Mouse (Mus musculus): ENCODE measurements at regions not wholly inside any gene's neighbourhood (a gene's known extent, or its start where the extent isn't known, plus 50 kb on each side); places are given as distances from the start of the nearest gene placed in this dataset.

DNA sequence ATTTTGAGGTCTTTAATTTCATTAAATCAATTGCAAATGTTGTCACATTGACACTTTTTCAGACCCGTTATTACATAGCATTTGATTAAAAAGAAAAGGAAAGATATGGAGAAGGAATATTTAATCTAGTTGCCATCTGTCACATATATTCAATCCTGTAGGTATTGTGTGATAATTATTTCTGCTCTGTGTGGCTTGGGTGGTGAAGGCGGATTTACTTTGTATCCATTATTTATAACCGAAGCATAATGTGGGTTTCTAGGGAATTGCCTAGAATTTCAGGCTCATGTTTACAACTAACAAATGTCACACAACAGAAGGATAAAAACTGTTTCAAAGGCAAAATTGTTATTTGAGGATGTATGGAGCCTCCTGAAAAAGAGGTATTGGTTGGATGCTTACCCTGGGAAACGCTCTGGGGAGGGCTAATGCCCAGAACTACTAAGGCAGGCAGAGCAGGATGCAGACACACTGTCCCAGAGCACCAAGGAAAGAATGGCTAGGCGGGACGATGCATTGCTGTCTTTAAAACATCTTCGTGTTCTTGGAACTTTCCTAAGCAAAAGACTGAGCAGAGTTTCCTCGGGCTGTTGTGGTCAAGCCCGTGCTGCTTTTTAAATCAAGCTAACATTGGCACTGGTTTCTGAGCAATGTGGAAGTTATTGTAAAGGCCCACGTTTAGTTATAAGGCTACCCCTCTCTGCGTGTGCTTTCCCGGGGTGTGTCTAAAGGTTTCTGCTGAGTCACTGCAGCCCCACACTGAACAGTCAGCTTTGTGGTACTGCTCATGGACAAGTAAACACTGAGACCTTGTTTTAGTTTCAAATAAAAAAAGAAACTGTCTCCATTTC, 105.8 kb upstream of the Sgk1 start:
- DNase-seq (ENCODE audit: low spot score in 2 of 2): no peak

DNA sequence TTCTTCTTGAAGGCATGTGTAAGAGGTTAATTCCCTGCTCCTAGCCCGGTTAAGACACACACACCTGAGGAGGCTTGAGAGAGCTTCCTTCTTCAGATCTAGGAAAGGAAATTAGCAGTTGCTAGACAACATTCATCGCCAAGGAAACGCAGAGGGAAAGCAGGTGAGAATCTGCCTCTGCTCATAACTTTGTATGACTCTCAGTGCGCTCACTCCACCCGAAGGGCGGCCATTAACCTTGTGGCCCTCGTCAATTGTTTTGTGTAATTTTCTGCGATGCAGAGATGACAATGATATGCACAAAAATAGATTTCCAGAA, 105.3 kb upstream of the Sgk1 start:
- DNase-seq (ENCODE audit: low spot score in 2 of 2): no peak

DNA sequence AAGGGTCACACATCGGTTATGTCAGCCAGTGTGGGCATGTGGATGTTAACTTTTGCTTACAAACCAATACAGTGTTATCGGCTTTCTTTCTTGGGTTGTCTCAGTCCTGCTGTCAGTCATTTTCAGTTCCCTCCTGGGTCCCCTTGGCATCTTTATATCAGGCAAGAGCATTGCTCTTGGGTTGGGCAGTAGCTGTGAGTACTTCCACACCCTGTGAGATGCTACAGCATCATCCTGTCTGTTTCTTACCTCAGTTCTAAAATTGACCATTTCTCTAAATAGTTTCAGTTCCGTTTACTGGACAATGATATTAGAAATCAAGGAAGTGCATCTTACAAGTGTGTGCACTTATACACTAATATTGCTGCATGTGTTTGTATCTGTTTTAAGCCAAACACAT, 104.9 kb upstream of the Sgk1 start:
- DNase-seq (ENCODE audit: low spot score in 2 of 2): no peak

DNA sequence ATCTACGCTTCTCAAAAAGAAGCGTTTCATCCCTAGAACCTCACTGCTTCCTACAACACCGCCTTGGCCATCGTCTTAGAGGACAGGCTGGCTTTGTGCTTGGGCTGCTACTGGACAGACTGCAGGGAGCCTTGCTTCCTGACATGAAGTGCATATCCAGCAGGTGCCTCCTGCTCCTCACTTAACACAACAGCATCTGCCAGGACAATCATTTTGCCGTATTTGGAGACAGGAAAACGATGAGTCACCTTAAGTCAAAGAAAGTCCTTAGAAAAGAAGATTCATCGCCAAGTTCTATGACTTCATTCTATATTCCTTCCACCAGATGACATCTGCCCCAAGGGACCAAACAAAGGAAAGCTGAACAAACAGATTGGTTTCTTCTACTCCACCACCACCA, 98.5 kb upstream of the Sgk1 start:
- DNase-seq (ENCODE audit: low spot score in 2 of 2): no peak

DNA sequence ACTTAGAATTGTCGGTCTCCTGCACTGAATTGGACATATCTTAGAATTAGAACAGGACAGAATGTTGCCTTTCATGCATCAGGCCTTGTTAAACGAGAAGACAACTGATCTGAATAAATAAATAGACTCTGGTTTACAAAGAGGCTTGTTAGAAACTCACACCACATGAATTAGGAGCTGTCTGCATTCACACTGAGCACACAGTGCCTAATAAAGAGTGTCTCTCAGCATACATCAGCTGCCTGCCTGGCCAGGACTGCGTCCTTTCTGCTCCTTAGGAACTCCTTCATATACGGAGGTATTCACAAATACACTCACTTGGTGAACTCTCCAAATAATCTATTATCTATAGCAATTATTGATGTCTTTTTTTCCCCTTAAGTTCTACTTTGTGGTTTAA, 96.9 kb upstream of the Sgk1 start:
- DNase-seq (ENCODE audit: low spot score in 2 of 2): no peak

DNA sequence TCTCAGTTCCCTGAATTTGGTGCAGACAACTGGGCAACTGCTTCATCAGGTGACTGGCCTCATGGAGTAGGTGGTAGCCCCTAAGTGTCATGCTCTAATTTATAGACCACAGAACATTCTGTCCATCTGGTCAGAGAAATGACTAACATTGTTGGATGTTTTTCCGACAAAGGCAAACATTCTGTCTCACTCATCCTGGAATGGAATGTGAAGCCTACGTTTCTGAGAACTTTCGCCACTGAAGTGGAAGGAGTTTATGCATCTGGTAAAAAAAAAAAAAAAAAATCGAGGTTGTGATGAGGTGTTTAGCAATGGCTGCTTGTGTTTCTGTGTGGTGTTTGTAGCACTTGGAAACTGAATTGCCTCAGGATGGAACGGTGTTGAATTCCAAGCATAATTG, 96.2 kb upstream of the Sgk1 start:
- no peak for DNase-seq (ENCODE audit: low spot score in 2 of 2)

DNA sequence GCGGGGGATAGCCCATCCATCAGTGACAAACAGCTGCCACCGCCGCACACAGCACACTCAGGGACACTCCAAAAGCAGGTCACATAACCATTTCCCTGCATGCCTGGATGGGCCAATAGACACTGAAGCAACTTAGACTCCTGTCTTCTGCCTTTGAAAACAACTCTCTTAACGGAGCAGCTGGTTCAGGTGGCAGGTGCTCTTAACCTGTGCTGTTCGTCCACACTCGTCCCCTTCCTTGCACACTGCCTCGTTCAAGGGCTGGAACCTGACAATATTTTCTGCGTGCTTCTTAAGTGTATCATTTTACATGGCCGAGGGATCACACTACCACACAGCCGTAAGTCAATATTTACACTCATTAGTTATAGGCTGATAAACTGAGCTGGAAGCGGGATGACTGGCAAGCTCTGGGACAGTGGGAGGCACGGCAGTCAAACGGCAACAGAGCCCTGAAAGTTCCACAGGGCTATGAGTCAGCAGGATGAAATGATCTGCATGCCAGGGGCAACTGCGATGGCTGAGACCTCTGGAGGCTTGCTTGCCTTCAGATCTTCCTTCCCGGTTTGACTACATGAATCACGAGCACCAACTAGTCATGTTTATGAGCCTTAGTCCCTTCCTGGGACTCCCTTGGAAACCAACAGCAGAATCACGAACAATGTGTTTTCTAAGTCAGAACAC, 92.0 kb upstream of the Sgk1 start:
- DNase-seq (ENCODE audit: low spot score in 2 of 2): no peak

DNA sequence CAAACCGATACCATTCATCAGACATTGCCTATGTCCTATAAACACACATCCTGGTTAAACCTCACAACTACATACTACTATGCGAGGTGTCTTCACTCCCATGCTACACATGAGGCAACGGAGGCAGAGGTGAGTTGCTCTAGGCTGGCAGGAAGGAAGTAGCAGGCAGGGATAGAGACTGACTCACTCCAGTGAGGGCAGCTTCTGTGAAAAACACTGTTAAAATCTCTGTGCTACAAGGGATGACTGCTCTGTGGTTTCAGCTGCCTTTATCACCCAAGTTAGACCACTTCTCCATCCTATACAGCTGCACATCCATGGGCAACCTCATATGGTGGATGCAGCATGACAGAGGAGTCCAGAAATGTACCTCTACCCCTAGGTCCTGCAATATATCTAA, 91.0 kb upstream of the Sgk1 start:
- no peak for DNase-seq (ENCODE audit: low spot score in 2 of 2)

DNA sequence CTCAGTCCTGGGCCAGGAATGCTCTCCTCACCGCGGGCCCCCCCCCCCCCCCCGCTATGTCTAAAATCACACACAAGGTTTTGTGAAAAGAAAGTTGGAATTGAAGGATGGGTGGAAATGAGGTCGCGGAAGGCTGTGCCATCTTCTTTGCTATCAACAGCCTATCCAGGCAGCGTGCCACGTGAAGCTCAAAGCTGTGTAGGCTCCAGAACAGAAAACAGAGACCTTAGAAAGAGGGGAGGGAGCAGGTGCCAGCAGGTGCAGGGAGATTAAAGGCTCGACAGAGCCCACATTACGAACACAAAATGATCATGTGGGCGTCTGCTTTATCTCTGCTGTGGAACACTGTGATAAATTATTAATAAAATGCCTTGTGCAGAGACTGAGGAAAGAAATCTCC, 89.6 kb upstream of the Sgk1 start:
- DNase-seq (ENCODE audit: low spot score in 2 of 2): no peak

DNA sequence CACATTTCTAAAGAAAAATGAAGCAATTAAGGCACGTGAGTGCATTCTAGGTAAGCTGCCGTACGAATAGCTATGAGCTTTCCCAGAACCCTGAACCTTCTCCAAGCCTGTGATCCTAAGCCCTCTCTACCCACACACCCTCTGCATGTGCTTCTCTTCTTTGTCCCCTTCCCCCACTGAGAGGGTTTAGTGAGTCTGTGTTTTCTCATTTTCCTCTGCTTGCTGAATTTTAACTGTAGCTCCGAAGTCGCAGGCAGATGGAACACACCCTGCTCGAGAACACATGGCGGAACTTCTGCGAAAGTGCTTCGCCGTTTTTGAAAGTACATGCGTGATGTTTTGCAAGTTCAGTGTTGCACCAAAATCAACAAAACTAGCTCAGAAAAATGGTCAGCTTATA, 88.3 kb upstream of the Sgk1 start:
- peak in 1 of 2 experiments; percentile 26 for DNase-seq (ENCODE audit: low spot score in 2 of 2)

DNA sequence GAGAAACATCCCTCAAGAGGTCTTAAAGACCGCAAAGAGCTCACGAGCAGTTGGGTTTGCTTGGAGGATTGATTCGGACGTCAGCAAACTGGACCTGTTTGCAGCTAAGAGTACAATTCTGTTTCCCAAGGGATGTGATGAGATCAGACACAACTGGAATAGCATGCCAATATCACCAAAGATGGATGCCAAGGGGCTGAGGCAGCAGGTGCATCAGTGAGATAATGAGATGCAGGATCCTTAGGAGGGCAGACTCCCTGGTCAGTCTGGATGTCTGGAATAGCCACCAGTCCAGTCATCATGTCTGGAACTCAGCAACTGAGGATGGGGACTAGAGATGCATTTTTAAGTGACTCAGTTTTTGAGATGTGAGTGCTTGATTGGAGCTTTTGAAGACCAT, 85.6 kb upstream of the Sgk1 start:
- DNase-seq (ENCODE audit: low spot score in 2 of 2): no peak

DNA sequence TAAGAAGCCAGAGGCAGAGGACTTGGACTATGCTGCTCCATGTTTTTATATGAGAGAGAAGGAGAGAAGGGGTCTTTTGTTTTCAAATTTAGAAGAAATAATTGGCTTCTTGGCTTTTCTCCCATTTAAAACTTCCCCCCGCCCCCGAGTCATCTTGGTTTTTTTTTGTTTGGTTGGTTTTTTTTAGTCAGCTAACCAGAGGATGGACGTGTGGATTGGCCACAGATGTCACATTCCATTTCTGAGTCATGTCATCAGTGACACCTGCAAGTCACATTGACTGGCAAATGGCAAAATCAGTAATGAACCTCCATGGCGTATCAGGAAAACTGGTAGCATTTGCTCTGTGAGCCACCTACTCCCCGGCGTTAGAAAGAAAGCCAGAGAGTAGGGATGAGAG, 83.9 kb upstream of the Sgk1 start:
- no peak for DNase-seq (ENCODE audit: low spot score in 2 of 2)

DNA sequence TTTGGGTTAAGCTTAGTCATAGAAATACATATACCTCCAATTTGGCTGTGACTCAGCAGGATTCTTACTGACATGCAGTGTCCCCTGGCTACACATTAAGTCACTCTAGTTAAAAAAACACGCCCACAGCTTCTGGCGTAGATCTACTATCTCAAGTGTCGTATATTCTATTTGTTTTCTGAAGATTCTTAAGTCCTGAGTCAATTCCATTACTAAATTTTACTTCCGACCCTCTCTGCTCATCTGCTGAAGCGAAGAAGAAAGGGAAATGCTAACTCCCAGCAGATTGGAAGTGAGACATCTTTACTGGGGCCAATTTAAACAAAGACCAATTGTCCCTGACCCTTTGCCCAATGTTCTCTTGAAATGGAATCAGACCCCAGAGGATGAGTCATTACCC, 80.4 kb upstream of the Sgk1 start:
- no peak for DNase-seq (ENCODE audit: low spot score in 2 of 2)

DNA sequence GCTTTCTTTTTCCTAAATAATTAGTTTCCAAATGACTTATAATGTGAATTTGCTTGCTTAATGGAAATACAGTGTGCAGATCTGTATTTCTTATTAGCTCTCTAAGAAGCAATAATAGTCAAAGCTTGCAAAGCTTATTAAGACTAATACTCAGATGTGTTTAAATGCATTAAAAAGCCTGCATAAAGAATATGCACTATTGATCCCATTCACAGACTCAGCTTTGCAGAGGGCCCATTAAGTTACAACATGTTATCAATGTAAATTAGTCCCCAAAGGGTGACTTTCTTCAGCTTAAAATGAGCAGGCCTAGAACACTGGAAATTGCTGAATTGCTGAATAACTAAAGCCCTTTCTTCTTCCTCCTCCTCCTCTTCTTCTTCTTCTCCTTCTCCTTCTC, 78.8 kb upstream of the Sgk1 start:
- no peak for DNase-seq (ENCODE audit: low spot score in 2 of 2)

DNA sequence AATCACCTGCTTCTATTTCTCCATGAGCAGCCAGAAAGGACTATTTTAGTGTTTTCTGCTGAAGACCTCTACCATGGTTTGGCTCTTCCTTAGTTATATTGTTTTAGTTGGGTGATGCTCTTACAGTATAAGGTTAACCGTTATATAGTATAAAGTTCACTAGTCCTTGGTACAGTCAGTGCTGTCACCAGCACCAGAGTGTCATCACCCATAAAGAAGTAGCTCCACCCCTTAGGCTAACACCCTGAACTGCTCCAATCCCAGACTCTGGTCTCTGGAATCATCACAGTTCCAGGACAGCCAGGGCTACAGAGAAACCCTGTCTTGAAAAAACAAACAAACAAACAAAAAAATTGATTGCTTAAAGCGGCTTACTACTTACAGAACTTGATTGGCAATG, 77.2 kb upstream of the Sgk1 start:
- no peak for DNase-seq (ENCODE audit: low spot score in 2 of 2)

DNA sequence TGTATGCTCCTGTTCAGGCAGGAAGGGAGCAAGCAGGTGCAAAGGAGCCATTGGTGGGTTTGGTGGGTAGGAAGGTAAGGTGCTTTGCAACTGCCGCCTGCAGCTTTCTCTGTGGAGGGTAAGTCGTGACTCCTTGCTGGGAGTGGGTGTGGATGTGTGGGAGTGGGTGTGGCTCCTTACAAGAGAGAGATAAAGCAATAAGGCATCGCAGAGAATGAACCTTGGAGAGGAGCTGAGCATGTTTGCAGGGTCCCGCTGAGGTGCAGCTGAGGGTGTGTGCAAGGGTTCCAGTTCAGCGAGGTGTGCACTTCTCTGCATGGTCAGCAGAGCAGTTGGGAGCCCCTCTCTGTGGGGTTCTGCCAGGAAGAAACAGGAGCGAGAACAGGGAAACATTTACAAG, 76.4 kb upstream of the Sgk1 start:
- DNase-seq (ENCODE audit: low spot score in 2 of 2): no peak

DNA sequence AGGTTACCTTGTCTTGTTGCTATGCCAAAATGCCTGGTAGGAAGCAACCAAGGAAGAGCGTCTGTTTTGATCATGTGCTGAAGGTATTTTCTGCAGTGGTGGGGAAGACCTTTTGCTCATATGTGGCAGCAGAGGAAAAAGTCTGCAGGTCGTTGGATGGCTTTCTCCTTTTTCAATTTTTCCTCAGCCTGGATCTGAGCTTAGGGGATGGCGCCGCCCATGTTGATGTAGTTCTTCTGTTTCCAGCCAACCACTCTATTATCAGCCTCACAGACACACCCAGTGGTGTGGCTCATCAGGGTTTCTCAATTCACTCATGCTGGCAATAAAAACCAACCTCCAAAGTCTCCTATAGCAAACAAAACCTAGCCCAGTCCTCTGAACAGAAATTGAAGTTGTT, 75.3 kb upstream of the Sgk1 start:
- DNase-seq (ENCODE audit: low spot score in 2 of 2): no peak

DNA sequence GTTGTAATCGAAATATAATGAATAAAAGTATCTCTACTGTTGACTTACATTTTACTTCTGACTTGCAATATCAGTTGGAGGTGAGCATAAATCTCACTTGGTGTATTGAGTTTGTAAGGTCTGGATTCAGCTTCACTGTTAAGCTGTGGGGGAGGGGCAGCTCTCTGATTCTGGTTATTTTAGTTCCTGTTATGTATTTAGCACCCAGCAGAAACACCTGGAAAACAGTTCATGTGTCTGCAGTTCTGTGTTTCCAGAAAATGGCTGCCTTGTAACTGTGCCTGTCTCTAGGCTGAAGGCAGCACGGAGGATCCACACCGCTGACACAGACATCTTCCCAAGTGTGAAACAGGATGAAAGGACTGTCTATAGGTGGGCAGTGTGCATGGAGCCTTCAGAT, 62.3 kb upstream of the Sgk1 start:
- DNase-seq (ENCODE audit: low spot score in 2 of 2): no peak

DNA sequence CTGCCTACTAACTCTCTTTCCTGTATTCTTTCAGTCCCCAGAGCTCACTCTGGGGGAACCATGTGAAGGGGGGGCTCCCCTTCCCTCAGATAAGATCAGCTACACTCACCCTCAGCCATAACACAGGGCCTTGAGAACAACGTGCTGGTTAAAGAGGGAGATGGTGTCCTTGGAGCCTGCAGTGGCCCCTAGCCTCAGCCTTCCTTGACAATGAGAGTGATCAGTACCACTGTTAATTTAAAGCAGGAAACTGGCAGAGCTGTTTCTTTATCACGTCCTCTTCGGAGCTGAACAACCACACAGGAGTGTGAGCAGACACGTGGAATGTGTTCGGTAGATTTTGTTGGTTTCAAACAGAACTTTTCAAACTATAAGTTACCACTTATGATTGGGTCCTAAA, 60.6 kb upstream of the Sgk1 start:
- DNase-seq (ENCODE audit: low spot score in 2 of 2): no peak

DNA sequence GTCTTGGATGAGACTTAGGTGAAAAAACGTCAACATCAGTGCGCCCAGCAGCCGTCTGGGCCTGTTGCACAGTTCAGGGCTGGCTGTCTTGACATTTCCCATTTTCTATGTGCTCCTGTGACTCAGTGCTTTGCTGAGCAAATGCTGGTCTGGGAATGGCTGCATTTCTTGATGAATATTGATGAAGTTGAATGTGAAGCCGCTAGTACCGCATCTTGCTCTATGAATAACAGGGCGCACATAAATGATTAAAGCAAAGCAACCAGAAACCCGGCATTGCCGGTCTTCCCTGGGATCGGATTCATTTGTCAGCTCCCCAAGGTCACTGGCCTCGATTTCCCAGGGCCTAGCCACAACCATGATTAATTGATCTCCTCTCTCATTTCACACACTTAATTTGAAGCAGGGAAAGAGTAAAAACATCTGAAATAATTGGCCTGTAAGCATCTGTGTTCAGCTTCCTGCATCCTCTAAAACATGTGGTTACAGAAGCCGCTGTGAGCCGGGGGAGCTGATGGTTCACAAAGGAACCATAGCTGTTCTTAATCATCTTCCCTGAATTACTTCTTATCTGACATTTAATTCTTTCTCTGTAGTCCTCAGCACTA, 57.5 kb upstream of the Sgk1 start:
- no peak for DNase-seq (ENCODE audit: low spot score in 2 of 2)

DNA sequence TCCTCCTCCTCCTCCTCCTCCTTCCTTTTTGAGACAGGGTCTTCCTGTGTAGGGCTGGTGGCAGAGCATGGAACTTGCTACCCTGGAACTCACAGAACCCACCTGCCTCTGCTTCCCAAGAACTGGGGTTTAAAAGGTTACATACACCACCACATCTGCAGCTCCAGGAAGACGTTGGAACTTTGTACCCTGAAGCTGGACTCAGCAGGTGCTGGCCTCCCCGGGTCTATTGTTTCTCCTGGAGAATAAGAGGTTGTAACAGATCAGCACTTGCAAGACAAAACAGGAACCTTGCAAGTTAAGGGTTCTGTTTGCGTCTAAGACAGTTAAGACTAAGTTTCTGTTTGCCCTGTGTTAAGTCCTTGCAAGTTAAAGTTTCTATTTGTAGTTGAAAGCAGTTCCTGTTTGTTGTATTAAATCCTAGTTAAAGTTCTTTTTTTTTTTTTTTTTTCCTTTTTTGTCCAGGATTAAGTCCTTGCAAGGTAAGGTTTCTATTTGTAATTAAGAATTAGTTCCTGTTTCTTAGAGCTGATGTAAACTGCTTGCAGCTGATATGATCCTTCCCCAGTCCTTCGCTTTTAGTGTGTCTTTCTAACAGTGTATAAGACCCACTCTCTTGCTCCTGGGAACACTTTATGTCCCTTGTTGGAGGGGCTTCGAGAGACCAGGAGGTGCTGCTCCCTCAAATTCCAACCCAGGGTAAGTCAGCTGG, 55.0 kb upstream of the Sgk1 start:
- DNase-seq (ENCODE audit: low spot score in 2 of 2): no peak

DNA sequence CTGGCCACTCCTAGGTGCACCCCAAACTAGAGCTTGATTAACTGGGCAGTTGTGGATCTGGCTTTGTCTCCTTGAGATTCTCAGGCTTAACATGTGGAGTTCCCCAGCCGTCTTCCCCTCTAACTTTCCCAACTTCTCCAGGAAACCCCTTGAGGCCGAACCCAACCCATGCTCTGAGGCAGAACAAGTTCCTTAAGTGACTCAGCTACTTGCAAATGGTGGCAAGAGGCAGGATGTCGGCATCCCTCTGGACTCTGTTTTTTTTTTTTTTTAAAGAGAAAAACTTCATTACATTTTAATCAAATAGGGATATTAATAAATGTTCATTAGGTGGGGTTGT, 54.5 kb upstream of the Sgk1 start:
- no peak for DNase-seq (ENCODE audit: low spot score in 2 of 2)
